Mouse (Mus musculus) heart, embryonic 12.5 days (tissue): Measurements from ENCODE around the gene Gjd3. TPM values are rescaled to one million over a fixed set of nuclear protein-coding genes. Genes with fewer than 3 reads are reported as not detected.
"Not testable (repeated sequence)": the region's sequence is repeated elsewhere in the genome, so short reads cannot be mapped to it uniquely, and the experiment has no call there.

Source experiments
- ATAC-seq: fragments of 200-750 bp; cut with Nextera tagmentation; 2 replicates; pipeline ENCODE4 v1.8.0; 2017; ENCODE audit warnings: moderate TSS enrichment, moderate library complexity; ENCODE audit not compliant: insufficient number of reproducible peaks, low FRiP score
- H3K27ac ChIP-seq: fragments of 300-500 bp; sonication (generic); 2 replicates; pipeline ENCODE4 v1.5.1; 2016; ENCODE audit warnings: mild to moderate bottlenecking, moderate library complexity; ENCODE audit not compliant: poor library complexity, severe bottlenecking
- H3K27me3 ChIP-seq: fragments of 300-500 bp; sonication (generic); replicated peaks from 2 replicates; pipeline ENCODE4 v1.6.1; 2016; ENCODE audit warnings: mild to moderate bottlenecking, moderate library complexity
- H3K36me3 ChIP-seq: fragments of 300-500 bp; sonication (generic); 2 replicates; pipeline ENCODE4 v1.6.1; 2016; ENCODE audit warnings: mild to moderate bottlenecking, moderate library complexity
- H3K4me1 ChIP-seq: fragments of 300-500 bp; sonication (generic); replicated peaks from 2 replicates; pipeline ENCODE4 v1.6.1; 2016; ENCODE audit warnings: mild to moderate bottlenecking
- H3K4me2 ChIP-seq: fragments of 300-500 bp; sonication (generic); 2 replicates; pipeline ENCODE4 v1.6.1; 2016; ENCODE audit warnings: mild to moderate bottlenecking, moderate library complexity
- H3K4me3 ChIP-seq: fragments of 300-500 bp; sonication (generic); 2 replicates; pipeline ENCODE4 v1.5.1; 2016; ENCODE audit warnings: mild to moderate bottlenecking
- H3K9ac ChIP-seq: fragments of 300-500 bp; sonication (generic); 2 replicates; pipeline ENCODE4 v1.6.1; 2016; ENCODE audit warnings: mild to moderate bottlenecking, moderate library complexity
- H3K9me3 ChIP-seq: fragments of 300-500 bp; sonication (generic); replicated peaks from 2 replicates; pipeline ENCODE4 v1.6.1; 2016; ENCODE audit warnings: mild to moderate bottlenecking, moderate library complexity
- WGBS: fragments of 180-500 bp; shearing (Covaris S2); methylation state at CpG from one replicate; pipeline ENCODE4 v1.1.7; 2016; 5-methylcytosine and 5-hydroxymethylcytosine counted together
- polyA plus RNA-seq: library from polyadenylated mRNA; unstranded; fragments of >200 nt; fragmentation: Nextera tagmentation; extraction: Ambion mirVana; gene quantifications from 2 replicates; pipeline ENCODE4 v1.2.1, GENCODE M21; 2016

Gjd3 gene
- polyA plus RNA-seq, 1 experiment from 2014 or later, result 3.9 TPM

GRCm38 (mm10) chr11:99010124-99010523 lies 27.3 kb upstream of the Gjd3 start:
- H3K36me3 ChIP-seq, result peaks cover 83% of the 10 kb centered on the region
- H3K4me1 ChIP-seq, result no peaks in the 10 kb centered on the region
- no peaks in the 10 kb centered on the region for H3K9me3 ChIP-seq
- H3K9ac ChIP-seq, result no peak overlapping the region
- H3K4me3 ChIP-seq, result no peak overlapping the region
- no peaks in the 10 kb centered on the region for H3K27me3 ChIP-seq
- 64% methylated on average over 4 of the region's 4 CpGs for WGBS
- no peak overlapping the region for H3K27ac ChIP-seq
- ATAC-seq, result no peak
- H3K4me2 ChIP-seq, result no peak overlapping the region

GRCm38 (mm10) chr11:99006788-99007187 lies 24.0 kb upstream of the Gjd3 start:
- WGBS, result 96% methylated on average over 9 of the region's 9 CpGs
- Histone ChIP-seq H3K9me3 (no peaks in the 10 kb centered on the region), H3K4me3 (no peak overlapping the region), H3K27me3 (no peaks in the 10 kb centered on the region), H3K4me1 (no peaks in the 10 kb centered on the region), H3K4me2 (no peak overlapping the region), H3K36me3 (peaks cover 79% of the 10 kb centered on the region), H3K27ac (no peak overlapping the region), H3K9ac (no peak overlapping the region)
- ATAC-seq, result no peak

- no peak for ATAC-seq
- Histone ChIP-seq H3K4me1 (no peaks in the 10 kb centered on the region), H3K9ac (no peak overlapping the region), H3K27ac (no peak overlapping the region), H3K36me3 (peaks cover 93% of the 10 kb centered on the region), H3K4me2 (no peak overlapping the region), H3K4me3 (no peak overlapping the region), H3K27me3 (no peaks in the 10 kb centered on the region), H3K9me3 (no peaks in the 10 kb centered on the region)
- 92% methylated on average over 11 of the region's 11 CpGs for WGBS
Measured at GRCm38 (mm10) chr11:98999243-98999642, 16.4 kb upstream of the Gjd3 start.

GRCm38 (mm10) chr11:98998776-98999175 lies 16.0 kb upstream of the Gjd3 start:
- H3K36me3 ChIP-seq, result peaks cover 93% of the 10 kb centered on the region
- no peak overlapping the region for H3K4me3 ChIP-seq
- H3K9ac ChIP-seq, result no peak overlapping the region
- no peak overlapping the region for H3K27ac ChIP-seq
- H3K4me1 ChIP-seq, result no peaks in the 10 kb centered on the region
- no peak for ATAC-seq
- H3K4me2 ChIP-seq, result no peak overlapping the region
- no peaks in the 10 kb centered on the region for H3K9me3 ChIP-seq
- no peaks in the 10 kb centered on the region for H3K27me3 ChIP-seq

GRCm38 (mm10) chr11:98997659-98998058 lies 14.8 kb upstream of the Gjd3 start:
- no peaks in the 10 kb centered on the region for H3K9me3 ChIP-seq
- H3K27me3 ChIP-seq, result no peaks in the 10 kb centered on the region
- no peaks in the 10 kb centered on the region for H3K4me1 ChIP-seq
- H3K36me3 ChIP-seq, result peaks cover 96% of the 10 kb centered on the region
- WGBS, result 91% methylated on average over 4 of the region's 4 CpGs
- no peak overlapping the region for H3K4me3 ChIP-seq
- H3K9ac ChIP-seq, result no peak overlapping the region
- H3K4me2 ChIP-seq, result no peak overlapping the region
- no peak for ATAC-seq
- H3K27ac ChIP-seq, result no peak overlapping the region

- Histone ChIP-seq H3K9me3 (no peaks in the 10 kb centered on the region), H3K9ac (no peak overlapping the region), H3K4me2 (no peak overlapping the region), H3K27ac (no peak overlapping the region), H3K27me3 (no peaks in the 10 kb centered on the region), H3K4me3 (no peak overlapping the region), H3K36me3 (peaks cover 94% of the 10 kb centered on the region), H3K4me1 (no peaks in the 10 kb centered on the region)
- WGBS, result 93% methylated on average over 7 of the region's 7 CpGs
- ATAC-seq, result no peak
Measured at GRCm38 (mm10) chr11:98995987-98996386, 13.2 kb upstream of the Gjd3 start.

- Histone ChIP-seq H3K9ac (no peak overlapping the region), H3K4me1 (peaks cover 7% of the 10 kb centered on the region; the same call in 1 of the 2 replicates), H3K27me3 (no peaks in the 10 kb centered on the region), H3K27ac (no peak overlapping the region), H3K9me3 (no peaks in the 10 kb centered on the region), H3K4me3 (no peak overlapping the region), H3K4me2 (no peak overlapping the region), H3K36me3 (peaks cover 58% of the 10 kb centered on the region)
- 76% methylated on average over 6 of the region's 6 CpGs for WGBS
- no peak for ATAC-seq
Measured at GRCm38 (mm10) chr11:98990866-98991265, 8.1 kb upstream of the Gjd3 start.

GRCm38 (mm10) chr11:98988260-98988659 lies 5.4 kb upstream of the Gjd3 start:
- H3K27me3 ChIP-seq, H3K4me3 ChIP-seq, H3K9ac ChIP-seq, H3K27ac ChIP-seq, ATAC-seq, H3K9me3 ChIP-seq, H3K4me2 ChIP-seq: not testable (repeated sequence)
- H3K4me1 ChIP-seq, result peaks cover 23% of the 10 kb centered on the region
- peaks cover 33% of the 10 kb centered on the region for H3K36me3 ChIP-seq
- WGBS, result 94% methylated on average over 6 of the region's 6 CpGs

- Histone ChIP-seq H3K4me1 (peaks cover 43% of the 10 kb centered on the region), H3K4me3 (no peak overlapping the region), H3K36me3 (peaks cover 13% of the 10 kb centered on the region), H3K9ac (no peak overlapping the region), H3K4me2 (peak overlapping the region; percentile 34), H3K9me3 (no peaks in the 10 kb centered on the region), H3K27me3 (peaks cover 25% of the 10 kb centered on the region), H3K27ac (peak overlapping the region; percentile 18)
- 63% methylated on average over 7 of the region's 7 CpGs for WGBS
- ATAC-seq, result peak; percentile 34; the same call in 1 of the 2 replicates
Measured at GRCm38 (mm10) chr11:98985542-98985941, 2.7 kb upstream of the Gjd3 start.

GRCm38 (mm10) chr11:98983551-98983950 lies 735 bp upstream of the Gjd3 start:
- 30% methylated on average over 8 of the region's 8 CpGs for WGBS
- ATAC-seq, result no peak
- Histone ChIP-seq H3K4me2 (peak overlapping the region; percentile 99), H3K4me3 (peak overlapping the region; percentile 61; the same call in 1 of the 2 replicates), H3K4me1 (peaks cover 43% of the 10 kb centered on the region), H3K27ac (no peak overlapping the region), H3K9ac (no peak overlapping the region), H3K27me3 (peaks cover 39% of the 10 kb centered on the region), H3K36me3 (peaks cover 9% of the 10 kb centered on the region), H3K9me3 (no peaks in the 10 kb centered on the region)

- WGBS, result under 1% methylated on average over 94 of the region's 94 CpGs
- Histone ChIP-seq H3K9me3 (no peaks in the 10 kb centered on the region), H3K4me2 (peak overlapping the region; percentile 99), H3K36me3 (peaks cover 2% of the 10 kb centered on the region; the same call in 1 of the 2 replicates), H3K4me1 (peaks cover 43% of the 10 kb centered on the region), H3K27me3 (peaks cover 40% of the 10 kb centered on the region), H3K27ac (0 out of 2 replicates have a peak overlapping the region, but pooled peaks have one; percentile 5), H3K9ac (peak overlapping the region; percentile 81), H3K4me3 (peak overlapping the region; percentile 61)
- ATAC-seq, result peak; percentile 42
Measured at GRCm38 (mm10) chr11:98981997-98982772, 631 bp downstream of the Gjd3 start.
